Mouse (Mus musculus) mesoderm, embryonic 11.5 days (tissue): ENCODE data around the gene Tat.

Experiments
- DNase-seq: peaks from one replicate; pipeline ENCODE4 v3.0.0-alpha.2; 2012; ENCODE audit warnings: low read depth, low spot score

The Tat gene

GRCm38 (mm10) chr8:109990224-109990623 lies at the start of gene Tat:
TSS of gene Tat (plus strand) at chr8:109990437.
- DNase-seq: no peak

GRCm38 (mm10) chr8:109941606-109942360 lies 48.5 kb upstream of the Tat start:
- peak; percentile 49 for DNase-seq

- no peak for DNase-seq
These were observed 45.0 kb upstream of the Tat start for GRCm38 (mm10) chr8:109945153-109945632.

- no peak for DNase-seq
These were observed 44.5 kb upstream of the Tat start for GRCm38 (mm10) chr8:109945694-109946093.

GRCm38 (mm10) chr8:109946272-109946671 lies 44.0 kb upstream of the Tat start:
- DNase-seq: no peak

GRCm38 (mm10) chr8:109947447-109948284 lies 42.6 kb upstream of the Tat start:
- peak; percentile 61 for DNase-seq

GRCm38 (mm10) chr8:109948285-109948564 lies 42.0 kb upstream of the Tat start:
- DNase-seq: no peak

- DNase-seq: no peak
These were observed 38.1 kb upstream of the Tat start for GRCm38 (mm10) chr8:109952171-109952570.

GRCm38 (mm10) chr8:109954486-109954948 lies 35.7 kb upstream of the Tat start:
- DNase-seq: peak; percentile 78

GRCm38 (mm10) chr8:109957167-109958028 lies 32.8 kb upstream of the Tat start:
- DNase-seq: peak; percentile 48

- DNase-seq: no peak
These were observed 32.1 kb upstream of the Tat start for GRCm38 (mm10) chr8:109958036-109958655.

- DNase-seq: no peak
These were observed 31.1 kb upstream of the Tat start for GRCm38 (mm10) chr8:109959112-109959511.

GRCm38 (mm10) chr8:109961693-109962367 lies 28.4 kb upstream of the Tat start, which contains the start of gene Marveld3:
TSS of gene Marveld3 (minus strand) at chr8:109962203.
- DNase-seq: peak; percentile 60

GRCm38 (mm10) chr8:109962896-109963295 lies 27.3 kb upstream of the Tat start:
- DNase-seq: no peak

- no peak for DNase-seq
These were observed 26.8 kb upstream of the Tat start for GRCm38 (mm10) chr8:109963421-109963820.

- DNase-seq: no peak
These were observed 26.1 kb upstream of the Tat start for GRCm38 (mm10) chr8:109964106-109964505.

GRCm38 (mm10) chr8:109968837-109969236 lies 21.4 kb upstream of the Tat start:
- no peak for DNase-seq

GRCm38 (mm10) chr8:109970323-109970722 lies 19.9 kb upstream of the Tat start:
- DNase-seq: peak; percentile 61

- no peak for DNase-seq
These were observed 17.3 kb upstream of the Tat start for GRCm38 (mm10) chr8:109972901-109973300.

- DNase-seq: no peak
These were observed 10.9 kb upstream of the Tat start for GRCm38 (mm10) chr8:109979339-109979738.
